Mouse (Mus musculus): ENCODE measurements around the gene Olfr1369-ps1.
"Not testable (repeated sequence)": the region's sequence is repeated elsewhere in the genome, so short reads cannot be mapped to it uniquely, and the experiment has no call there.

Gene Olfr1369-ps1

DNA sequence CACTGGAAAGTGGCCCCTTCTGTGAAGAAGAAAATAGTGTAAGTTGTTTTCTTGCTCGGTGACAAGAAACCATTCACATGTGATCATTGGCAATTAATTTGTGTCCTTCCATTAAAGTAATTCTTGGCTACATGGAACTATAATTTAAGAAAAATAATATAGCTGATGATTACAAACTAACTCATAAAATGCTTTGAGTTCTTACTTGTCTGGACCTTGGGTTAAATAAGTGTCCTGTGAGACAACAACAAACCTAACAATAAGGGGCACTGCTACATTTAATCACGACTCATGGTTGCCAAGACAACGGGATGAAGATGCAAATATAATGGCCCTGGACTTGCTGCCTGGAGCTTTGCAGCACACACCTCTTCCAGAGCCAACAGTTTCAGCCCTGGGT is at the start of gene Olfr1369-ps1:
Gene Olfr1369-ps1, plus strand, starts transcription at position 301 of the 400 bp plus-strand sequence.
- DNase-seq: not testable (repeated sequence)

DNA sequence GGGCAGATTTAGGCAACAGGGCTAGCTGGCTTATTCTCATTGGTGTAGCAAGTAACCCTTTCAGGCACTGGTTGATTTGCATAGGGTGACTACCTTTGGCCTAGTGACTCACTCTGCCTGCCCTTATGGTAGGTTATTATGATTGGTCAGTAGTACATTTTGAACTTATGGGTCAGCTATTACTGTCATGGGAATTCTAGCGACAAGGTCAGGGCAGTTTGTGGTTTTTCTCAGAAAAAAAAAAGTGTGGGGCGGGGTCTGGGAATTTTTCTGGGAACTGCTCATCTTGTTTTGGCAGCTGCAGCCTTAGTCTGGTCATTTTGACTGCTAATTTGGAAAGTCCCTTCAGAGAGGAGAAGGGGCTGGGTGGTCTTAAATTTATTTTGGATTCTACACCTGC is 45.3 kb upstream of the Olfr1369-ps1 start:
- DNase-seq: no peak

DNA sequence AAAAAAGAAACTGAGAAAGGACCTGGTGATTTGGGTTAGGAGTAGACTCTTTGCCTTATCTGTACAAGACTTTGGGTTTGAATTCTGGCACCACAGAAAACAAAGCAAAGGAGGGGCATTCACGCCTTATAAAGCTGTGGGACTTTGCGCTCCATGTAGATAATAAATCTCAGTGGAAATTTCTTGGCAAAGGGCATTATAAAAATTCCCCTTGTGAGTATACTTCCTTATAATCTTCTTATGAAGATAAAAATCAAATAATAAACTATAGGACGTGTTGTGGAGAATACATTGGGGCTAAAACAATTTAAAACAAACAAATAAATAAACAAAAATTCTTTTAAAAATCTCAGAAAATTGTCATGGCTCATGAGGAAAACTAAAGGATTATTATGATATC is 36.4 kb upstream of the Olfr1369-ps1 start, which contains the start of gene Olfr1370:
Gene Olfr1370, minus strand, starts transcription at position 101 of the 400 bp plus-strand sequence.
- no peak for DNase-seq

DNA sequence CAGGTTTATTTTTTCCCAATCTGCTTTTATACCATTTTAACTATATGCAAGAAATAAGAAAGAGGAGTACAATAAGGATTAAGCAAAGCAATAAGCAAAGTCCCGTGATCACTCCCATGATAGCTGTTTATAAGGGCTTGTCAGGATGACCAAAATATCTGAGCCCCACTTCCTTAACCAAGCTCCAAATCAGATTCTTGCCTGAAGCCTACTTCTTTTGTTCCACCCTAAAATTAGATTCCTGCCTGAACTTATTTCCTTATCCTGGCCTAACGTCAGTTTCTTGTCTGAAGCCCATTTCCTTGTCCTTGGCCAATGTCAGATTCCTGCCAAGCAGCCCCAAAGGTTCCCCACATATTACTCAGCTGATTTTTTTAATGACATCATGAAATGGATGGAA is 28.6 kb upstream of the Olfr1369-ps1 start:
- DNase-seq: no peak

DNA sequence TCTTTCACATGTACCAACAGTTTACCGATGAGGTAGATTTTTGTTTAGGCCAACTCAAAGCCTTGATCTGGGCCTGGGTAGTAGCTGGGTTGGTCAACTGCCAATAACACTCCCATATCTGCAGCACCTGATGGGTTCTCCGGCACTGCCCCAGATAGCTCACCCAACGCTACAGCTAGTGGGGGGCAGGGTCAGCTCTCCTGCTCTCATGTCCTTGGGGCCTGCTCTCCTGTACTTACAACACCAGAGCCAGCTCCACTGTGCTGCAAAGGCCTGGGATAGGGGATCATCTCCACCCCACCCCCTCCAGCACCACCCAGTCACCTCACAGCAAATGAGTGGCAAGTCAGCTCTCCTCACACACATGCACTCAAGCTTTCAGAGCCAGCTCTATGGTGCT is 1.5 kb upstream of the Olfr1369-ps1 start:
- DNase-seq: no peak

DNA sequence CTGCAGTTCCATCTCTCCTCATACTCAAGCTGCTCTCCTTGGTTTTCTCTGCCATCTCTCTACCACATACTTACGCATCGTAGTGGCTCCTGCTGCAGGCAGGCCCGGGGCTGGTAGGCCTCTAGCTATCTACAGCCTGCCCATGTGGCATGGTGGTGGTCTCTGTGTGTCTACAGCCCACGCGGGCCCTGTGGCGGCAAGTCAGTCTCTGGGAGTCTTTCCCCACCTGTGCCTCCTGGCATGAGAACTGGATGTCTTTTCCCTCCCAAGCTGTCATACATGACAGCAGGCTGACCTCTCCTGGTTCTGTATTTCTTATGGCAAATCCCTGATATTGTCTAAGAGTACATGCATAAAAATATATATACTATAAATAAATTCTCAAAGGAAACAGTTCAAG is 842 bp upstream of the Olfr1369-ps1 start:
- DNase-seq: no peak

DNA sequence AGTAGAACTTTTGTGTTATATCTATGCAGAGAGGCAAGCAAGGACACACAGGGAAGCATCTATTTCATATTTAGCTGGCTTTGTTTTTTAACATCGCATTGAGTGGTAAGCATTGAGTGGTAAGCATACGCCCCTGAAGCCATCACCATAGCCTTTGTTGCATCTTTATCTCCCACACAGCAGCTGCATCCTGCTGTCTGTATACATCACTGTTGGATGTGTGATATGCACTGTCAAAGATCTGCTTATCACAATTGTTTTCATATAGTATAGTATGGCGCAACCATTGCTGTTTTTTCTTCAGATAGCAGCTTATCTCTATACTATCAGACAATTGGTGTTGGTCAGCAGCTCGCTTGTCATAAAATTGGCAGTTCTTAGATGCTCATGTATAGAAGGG is 2.8 kb downstream of the Olfr1369-ps1 start:
- DNase-seq: no peak

DNA sequence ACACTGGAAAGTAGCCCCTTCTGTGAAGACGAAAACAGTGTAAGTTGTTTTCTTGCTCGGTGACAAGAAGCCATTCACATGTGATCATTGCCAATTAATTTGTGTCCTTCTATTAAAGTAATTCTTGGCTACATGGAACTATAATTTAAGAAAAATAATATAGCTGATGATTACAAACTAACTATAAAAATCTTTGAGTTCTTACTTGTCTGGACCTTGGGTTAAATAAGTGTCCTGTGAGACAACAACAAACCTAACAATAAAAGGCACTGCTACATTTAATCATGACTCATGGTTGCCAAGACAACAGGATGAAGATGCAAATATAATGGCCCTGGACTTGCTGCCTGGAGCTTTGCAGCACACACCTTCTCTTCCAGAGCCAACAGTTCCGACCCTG is 18.1 kb downstream of the Olfr1369-ps1 start, which contains the start of gene Olfr263:
Gene Olfr263, plus strand, starts transcription at position 301 of the 400 bp plus-strand sequence.
- DNase-seq: not testable (repeated sequence)

DNA sequence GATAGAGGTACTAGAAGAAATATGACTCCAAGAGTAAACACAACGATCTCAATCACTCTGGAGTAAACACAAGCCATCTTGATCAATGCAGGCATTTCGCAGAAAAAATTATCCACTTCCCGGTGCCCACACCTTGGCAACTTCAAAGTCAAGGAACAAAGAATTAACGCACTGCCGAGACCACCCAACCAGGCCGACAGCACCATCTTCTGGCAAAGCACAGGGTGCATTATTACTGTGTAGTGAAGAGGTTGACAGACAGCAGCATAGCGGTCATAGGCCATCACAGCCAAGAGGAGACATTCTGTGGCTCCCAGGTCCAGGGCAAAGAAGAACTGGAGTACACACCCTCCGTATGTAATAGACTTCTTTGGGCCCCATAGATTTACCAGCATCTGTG is 31.1 kb downstream of the Olfr1369-ps1 start:
- DNase-seq: no peak

DNA sequence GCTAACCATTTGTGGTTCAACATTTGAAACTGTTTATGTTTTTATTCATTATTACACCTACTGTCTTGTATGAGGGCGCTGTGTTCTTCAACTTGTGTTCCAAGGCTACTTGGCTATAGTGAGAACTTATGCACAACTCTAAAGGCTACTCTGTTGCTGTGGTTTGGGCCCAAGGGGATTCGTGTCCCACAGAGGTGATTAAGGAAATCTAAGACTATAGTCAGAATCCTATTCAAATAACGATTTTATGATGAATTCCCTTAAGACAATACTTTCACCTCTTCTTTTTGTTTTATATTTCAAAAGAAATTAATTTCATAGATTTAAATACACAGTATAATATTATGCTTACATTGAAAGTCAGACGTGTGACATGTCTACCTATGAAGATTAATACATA is 34.5 kb downstream of the Olfr1369-ps1 start, which contains the start of gene Olfr1368:
Gene Olfr1368, minus strand, starts transcription at position 101 of the 400 bp plus-strand sequence.
- no peak for DNase-seq

DNA sequence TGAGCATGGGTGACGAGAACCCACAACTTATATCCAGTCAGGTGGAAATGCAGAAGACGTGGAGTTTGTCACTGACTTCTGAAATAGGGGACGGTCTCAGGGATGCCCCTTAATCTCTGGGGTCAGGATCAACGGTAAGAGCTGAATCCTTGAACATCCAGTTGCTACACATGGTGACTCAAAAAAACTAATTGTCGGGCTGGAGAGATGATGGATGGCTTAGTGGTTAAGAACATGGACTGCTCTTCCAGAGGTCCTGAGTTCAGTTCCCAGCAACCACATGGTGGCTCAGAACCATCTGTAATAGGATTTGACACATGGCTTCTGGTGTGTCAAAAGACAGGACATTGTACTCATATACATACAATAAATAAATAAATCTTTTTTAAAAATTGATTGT is 44.6 kb downstream of the Olfr1369-ps1 start:
- DNase-seq: no peak

DNA sequence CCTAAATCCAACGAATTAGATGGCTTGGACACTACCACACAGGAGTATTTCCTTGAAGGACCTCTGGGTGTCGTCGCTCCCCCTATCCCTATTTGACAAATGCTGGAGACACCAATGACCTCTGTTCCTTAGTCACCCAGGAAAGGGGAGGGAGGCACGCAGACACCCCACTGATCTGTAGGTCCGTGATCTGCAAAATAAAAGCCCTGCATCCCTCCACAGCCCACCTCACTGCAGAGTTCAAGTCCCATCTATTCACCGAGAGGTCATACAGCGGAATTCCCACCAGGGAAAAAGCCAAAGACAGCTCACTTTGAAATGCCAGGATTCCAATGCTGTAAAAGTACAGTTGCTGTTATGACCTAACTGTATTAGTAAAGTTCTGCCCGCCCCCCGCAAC is 46.8 kb downstream of the Olfr1369-ps1 start:
- no peak for DNase-seq

DNA sequence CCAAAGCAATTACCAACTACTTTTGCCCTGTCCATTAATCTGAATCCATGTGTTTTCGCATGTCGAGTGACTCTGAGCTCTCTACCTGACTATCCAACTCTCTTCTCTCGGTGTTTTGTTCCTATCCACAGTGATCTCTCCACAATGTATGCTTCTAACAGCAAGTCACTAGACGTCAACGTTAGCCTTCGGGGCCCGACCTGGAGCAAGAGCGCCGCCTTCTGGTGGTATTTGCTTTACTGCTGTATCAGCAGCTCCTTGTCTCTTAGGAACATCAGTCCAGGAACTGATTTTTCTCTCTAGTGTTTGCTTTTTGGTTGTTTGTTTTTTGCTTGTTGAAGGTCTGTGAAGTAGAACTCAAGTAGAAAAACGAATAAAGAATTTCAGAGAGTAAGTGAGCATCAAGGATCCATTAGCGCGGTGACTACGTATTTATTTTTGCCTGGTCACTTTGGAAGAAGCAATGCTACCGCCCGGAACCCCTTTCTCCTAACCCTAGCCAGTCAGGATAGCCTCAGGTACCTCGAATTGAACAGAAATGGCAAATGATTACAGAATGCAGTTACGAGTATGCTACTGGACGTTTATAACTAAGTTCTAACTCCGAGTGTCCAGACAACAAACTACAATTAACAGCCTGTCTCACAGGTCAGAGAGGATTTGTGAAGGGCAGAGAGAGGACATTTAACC is 47.6 kb downstream of the Olfr1369-ps1 start:
- peak; percentile 86 for DNase-seq

DNA sequence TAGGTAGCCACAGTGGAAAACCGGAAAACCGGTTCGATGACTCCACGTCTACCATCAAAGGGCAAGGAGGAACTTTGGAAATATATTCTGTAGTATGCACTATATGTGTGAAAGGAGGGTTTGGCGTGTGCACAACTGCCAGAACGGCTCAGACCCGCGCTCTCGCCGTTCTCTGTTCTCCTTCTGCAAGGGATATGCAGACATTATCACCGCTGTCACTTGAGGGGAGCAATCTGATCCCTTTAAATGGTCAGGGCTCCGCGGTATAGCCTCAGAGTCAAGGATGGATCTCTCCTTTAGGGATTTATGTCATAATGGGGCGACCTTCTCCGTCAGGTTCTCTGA is 48.2 kb downstream of the Olfr1369-ps1 start:
- DNase-seq: peak; percentile 23

DNA sequence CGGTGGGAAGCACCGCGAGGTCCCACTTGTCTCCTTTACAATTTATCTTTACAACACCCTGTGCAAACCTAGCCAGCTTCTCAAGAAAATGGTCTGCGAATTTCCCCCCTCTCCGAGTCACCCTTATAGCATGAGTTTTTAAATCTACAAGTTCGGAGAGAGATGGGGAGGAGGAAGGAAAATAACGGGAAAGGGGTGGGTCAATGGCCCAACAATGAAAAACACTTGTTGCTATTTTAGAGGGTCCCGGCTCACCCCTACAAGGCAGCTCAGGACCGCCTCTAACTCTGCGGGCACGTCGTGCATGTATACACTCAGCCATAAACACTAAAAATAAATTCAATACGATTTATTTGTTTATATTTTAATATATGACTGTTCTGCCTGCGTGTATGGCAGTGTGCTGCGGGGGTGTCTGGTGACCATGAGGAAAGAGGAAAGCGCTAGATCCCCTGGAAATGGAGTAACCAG is 48.8 kb downstream of the Olfr1369-ps1 start:
- DNase-seq: no peak

DNA sequence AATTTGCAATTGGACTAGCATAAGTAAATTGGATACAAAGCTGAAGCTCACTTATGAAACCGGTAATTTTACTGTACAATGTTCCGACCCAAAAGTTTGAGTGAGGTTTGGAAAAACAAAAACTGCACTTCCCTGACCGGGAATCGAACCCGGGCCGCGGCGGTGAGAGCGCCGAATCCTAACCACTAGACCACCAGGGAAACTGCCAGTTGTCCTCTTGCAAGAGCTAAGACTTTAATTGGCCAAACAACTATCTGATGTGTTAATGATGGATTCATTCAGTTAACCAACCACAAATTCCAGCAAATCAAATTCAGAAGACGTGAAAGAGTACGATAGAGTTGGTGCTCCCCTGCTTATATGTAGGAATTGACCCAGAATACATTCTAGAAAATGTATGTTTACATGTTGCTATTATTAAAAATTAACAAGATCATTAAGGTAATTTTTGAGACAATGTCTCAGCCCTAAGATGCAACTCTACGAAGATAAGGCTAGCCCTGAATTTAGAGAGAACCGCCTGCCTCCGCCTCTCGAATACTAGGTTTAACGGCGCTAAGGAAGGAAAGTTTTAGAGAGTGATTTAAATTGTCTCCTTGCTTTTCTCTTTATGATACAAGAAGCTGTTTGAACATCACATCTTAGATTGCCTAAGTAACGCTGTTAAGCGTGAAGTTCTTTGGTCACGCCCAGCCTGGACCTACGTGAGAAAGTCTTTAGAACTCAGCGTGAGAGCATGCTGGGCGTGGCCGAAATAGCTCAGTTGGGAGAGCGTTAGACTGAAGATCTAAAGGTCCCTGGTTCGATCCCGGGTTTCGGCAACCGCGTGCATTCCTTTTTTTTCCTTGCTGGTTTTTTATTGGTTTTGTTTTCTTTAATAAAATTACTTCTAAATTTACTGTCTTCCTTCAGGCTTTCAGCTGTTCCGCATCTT is 49.6 kb downstream of the Olfr1369-ps1 start:
- DNase-seq: peak; percentile 92

DNA sequence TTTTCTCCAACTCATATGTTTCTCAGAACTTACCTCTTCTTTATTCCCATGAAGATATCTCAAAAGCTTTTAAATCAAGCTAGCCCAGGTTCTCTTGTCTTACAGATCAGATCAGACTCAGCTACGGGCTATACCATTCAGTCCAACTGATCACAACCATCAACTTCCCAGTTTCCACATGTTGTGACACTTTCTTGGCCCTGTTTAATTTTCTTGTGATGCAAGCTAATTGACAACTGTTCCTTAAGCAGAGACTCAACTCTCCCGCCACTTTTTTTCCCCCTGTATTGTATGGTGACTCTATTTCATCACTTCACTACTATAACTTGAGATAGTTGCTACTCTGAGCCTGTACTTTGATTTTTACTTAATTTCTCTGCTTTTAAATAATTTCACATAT is 50.3 kb downstream of the Olfr1369-ps1 start:
- DNase-seq: no peak

DNA sequence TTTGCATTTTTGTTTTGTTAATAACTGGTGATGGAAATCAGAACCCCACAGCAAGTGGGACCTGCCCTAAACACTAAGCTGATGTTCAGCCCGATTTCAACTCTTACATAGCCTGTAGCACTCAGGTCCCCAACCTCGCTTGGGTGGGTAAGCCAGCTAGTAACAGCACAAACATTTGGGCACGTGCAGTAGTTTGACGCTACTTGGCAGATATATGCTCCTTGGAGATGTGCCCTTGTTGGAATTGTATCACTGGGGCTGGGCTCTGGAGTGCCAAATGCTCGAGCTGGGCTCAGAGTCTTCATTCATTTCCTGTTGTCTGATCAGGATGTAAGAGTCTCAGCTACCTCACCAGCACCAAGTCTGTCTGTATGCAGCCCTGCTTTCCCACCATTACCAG is 51.3 kb downstream of the Olfr1369-ps1 start:
- DNase-seq: no peak

DNA sequence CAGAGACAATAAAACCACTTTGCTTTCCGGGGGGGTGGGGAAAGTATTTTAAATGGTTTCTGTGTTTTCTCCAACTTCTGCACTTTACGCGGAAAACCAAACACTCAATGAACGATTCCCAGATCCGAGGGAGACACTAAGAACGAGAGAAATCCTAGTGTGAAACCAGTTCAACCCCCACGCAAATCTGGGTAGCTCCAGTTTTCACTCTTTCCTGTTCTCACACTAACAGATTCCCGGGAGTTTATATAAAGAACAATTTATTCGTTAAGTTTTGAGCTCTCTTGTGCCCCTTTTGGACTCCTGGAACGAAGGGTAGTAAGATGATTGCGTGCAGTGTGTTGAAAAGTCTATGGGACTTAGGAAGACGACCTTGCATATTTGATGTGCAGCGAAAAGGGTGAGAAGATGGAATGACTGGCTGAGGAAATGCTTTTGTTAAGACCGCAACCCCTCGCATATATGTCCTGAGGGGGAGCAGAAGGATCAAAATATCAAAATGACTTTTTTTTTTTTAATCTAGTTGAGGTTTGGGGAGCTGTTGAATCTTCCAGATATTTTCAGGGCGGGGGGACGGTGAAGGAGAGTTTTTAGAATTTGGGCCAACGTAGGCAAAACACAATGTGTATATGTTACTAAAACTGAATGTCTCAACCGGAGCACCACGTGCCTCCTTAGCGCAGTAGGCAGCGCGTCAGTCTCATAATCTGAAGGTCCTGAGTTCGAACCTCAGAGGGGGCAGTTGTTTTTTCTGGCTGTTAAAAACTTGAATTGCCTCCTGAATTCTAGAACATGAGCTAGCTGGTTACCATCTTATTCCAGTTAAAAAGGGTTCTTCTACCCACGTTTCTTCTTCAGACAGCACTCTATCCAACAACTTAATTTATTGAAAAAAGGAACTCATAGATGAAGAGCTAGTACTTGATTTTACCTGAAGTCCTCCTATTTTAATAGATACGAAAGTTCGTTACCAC is 55.9 kb downstream of the Olfr1369-ps1 start:
- DNase-seq: peak; percentile 90

DNA sequence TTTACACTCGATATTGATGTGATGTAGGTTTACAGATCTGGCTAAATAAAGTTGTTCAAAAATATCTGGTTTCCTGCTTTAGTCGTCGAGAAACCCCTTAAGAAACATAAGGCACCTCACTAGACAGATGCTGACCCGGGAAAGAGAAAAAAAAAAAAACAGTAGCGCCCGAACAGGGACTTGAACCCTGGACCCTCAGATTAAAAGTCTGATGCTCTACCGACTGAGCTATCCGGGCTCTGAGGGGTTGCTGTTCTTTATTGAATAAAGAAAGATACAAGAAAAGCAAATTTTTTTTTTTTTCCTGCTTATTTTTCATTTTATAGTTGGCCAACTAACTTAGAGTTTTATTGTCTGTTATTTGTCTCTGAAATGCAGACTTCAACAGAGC is 56.6 kb downstream of the Olfr1369-ps1 start:
- peak; percentile 48 for DNase-seq

DNA sequence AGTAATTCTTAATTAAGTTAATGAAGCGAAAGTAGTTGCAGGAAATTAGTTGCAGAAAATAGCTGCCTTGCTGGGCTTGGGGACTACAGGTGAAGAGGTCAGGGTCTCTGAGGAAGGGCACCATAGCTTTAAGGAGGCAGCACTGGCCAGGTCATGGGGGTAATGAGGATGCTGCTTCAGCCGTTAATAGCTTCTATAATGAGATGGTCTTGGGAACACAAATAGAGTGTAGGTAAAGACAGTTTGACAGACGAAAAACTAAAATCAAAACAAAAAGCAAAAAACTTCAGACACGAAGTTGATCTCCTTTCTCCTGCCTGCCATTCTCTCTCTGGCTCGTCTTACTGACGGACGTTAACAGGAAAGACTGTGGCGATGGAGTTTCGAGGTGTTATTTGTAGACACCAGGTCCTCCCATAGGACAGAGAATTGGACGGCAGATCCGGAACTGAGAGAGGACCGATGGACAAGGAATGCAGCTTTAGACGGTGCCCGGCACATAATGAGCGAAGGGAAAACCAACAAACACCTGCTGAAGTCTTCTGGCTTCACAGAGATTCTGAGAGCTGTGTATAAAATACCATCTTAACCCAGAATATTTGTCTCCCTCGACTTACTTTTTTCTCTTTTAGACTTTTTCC is 57.2 kb downstream of the Olfr1369-ps1 start:
- DNase-seq: peak; percentile 53
